Mouse (Mus musculus): ENCODE data around the gene Gnai2. TPM values are rescaled to one million over a fixed set of nuclear protein-coding genes. Genes with fewer than 3 reads are reported as not detected.

Gnai2 gene
- polyA plus RNA-seq, 1 experiment from 2014 or later: 358 TPM

DNA sequence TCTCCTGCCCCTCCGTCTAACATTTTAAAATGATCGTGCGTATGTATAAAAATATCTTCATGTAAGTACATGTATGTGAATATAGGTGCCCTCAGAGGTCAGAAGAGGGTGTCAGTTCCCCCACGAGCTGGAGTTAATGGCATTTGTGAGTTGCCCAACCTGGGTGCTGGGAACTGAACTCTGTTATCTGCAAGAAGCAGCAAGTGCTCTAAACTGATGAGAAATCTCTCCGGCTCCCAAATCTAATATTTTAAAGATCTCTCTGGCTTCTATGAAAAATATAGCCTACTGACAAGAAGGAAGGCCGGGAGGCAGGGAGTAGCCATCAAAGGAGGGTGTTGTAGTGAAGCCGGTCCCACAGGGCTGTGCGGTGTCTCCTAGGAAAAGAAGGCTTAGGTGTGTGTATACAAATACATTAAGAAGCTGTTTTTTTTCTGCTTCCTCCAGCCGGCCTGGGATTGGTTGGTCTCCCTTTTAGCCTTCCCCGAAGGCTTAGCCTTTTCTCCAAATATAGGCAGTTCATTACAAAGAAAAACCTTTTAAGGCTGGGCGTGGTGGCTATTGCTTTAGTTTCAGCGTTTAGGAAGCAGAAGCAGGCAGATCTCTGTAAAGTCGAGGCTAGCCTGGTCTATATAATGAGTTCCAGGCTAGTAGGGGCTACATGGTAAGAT, 8.5 kb upstream of the Gnai2 start:
- no peak for ATAC-seq (ENCODE audit: insufficient number of reproducible peaks, low FRiP score, low TSS enrichment, low read depth)
- whole genome bisulfite sequencing: 93% methylated on average over 13 of the region's 13 CpGs
- H3K27ac ChIP-seq (replicated peaks; ENCODE audit: low read depth, low read length): no peak overlapping the region
- H3K9ac ChIP-seq (ENCODE audit: low read length): no peak overlapping the region
- peaks cover 10% of the 10 kb centered on the region; the same call in 1 of the 2 replicates for H3K4me1 ChIP-seq (ENCODE audit: control insufficient read depth, insufficient read depth, low read length)
- peak overlapping the region; percentile 33 for H3K4me3 ChIP-seq (ENCODE audit: low read depth, low read length)
- no peak for DNase-seq (ENCODE audit: low spot score)
- no peaks in the 10 kb centered on the region for H3K27me3 ChIP-seq (ENCODE audit: control insufficient read depth, insufficient read depth, low read length)
- H3K4me2 ChIP-seq (ENCODE audit: low read depth, severe bottlenecking): no peak overlapping the region; the same call in 1 of the 2 replicates
- H3K9me3 ChIP-seq (ENCODE audit: control insufficient read depth, low read length): no peaks in the 10 kb centered on the region
- H3K36me3 ChIP-seq (ENCODE audit: control insufficient read depth, insufficient read depth, low read length): no peaks in the 10 kb centered on the region

DNA sequence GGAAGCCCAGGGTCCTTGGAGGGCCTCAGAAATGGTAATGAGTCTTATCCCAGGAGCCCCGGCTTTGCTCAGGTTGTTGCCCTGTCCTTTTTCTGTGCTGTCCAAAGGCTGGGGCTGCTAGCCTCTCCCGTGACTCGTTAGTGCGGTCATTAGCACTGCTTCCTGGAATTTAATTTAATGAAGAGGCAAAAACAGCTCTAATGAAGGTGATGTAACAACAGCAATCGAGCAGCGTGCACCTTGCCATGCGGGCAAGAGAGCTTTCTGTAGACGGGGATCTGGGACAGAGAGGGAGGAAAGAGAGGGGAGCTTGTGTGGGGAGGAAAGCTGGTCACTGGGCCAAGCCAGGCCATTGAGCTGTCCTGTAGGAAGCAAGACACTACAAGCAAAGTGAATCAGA, 6.5 kb upstream of the Gnai2 start:
- Histone ChIP-seq H3K27ac (replicated peaks; ENCODE audit: low read depth, low read length) (no peak overlapping the region), H3K9ac (ENCODE audit: low read length) (0 out of 2 replicates have a peak overlapping the region, but pooled peaks have one; percentile 13), H3K4me1 (ENCODE audit: control insufficient read depth, insufficient read depth, low read length) (peaks cover 20% of the 10 kb centered on the region)

DNA sequence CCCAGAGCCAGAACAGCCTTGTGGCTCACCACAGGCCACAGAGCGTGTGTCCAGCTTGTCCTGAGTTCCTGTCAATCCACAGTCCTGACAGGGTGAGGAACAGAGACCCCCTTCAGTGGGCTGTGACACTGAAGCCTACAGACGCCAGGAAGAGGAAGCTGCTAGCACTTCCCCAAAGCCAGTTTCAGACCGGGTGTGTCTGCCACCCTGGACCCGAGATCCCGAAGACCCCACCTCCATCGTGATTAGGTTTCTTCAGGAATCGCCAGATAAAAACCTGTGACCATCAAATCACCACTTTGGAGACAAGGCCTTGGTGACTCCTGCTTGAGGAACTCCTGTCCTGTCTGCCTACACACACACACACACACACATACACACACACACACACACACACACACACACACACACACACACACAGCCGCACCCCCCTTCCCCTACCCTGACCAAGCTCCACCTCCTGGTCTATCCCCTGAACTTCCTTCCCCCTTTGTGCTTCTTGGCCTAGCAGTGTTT, 5.1 kb upstream of the Gnai2 start:
- Histone ChIP-seq H3K4me1 (ENCODE audit: control insufficient read depth, insufficient read depth, low read length) (peaks cover 25% of the 10 kb centered on the region), H3K4me2 (ENCODE audit: low read depth, severe bottlenecking) (no peak overlapping the region), H3K27me3 (ENCODE audit: control insufficient read depth, insufficient read depth, low read length) (no peaks in the 10 kb centered on the region), H3K9me3 (ENCODE audit: control insufficient read depth, low read length) (no peaks in the 10 kb centered on the region), H3K4me3 (ENCODE audit: low read depth, low read length) (no peak overlapping the region), H3K27ac (replicated peaks; ENCODE audit: low read depth, low read length) (no peak overlapping the region), H3K36me3 (ENCODE audit: control insufficient read depth, insufficient read depth, low read length) (no peaks in the 10 kb centered on the region), H3K9ac (ENCODE audit: low read length) (no peak overlapping the region)
- DNase-seq (ENCODE audit: low spot score) (no peak), ATAC-seq (ENCODE audit: insufficient number of reproducible peaks, low FRiP score, low TSS enrichment, low read depth) (no peak)
- 47% methylated on average over 8 of the region's 8 CpGs for WGBS

More for the DNA sequence above, 6.5 kb upstream of the Gnai2 start:
- 34% methylated on average over 8 of the region's 8 CpGs for WGBS
- Histone ChIP-seq H3K27me3 (ENCODE audit: control insufficient read depth, insufficient read depth, low read length) (no peaks in the 10 kb centered on the region), H3K4me3 (ENCODE audit: low read depth, low read length) (no peak overlapping the region), H3K36me3 (ENCODE audit: control insufficient read depth, insufficient read depth, low read length) (no peaks in the 10 kb centered on the region), H3K4me2 (ENCODE audit: low read depth, severe bottlenecking) (no peak overlapping the region), H3K9me3 (ENCODE audit: control insufficient read depth, low read length) (no peaks in the 10 kb centered on the region)
- DNase-seq (ENCODE audit: low spot score) (no peak), ATAC-seq (ENCODE audit: insufficient number of reproducible peaks, low FRiP score, low TSS enrichment, low read depth) (no peak)

DNA sequence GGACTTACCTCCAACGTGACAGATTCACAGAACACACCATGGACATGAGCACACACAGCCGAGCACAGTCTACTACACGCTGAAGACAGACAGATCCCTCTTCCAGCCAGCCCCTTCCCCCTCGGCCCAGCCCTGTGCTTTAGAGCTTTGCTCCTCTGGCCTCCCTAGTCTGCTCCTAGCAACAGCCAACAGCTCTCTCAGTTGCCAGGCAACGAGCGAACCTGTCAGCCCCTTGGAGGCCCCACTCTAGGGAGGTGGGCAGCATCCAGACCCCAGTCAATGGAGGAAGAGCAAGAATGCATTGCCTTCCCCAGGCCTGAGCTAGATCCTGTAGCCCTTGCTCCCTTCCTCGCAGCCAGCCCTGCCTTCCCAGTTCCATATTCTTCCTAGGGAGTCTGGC, 1.9 kb upstream of the Gnai2 start:
- DNase-seq (ENCODE audit: low spot score): peak; percentile 60
- peaks cover 30% of the 10 kb centered on the region for H3K4me1 ChIP-seq (ENCODE audit: control insufficient read depth, insufficient read depth, low read length)
- H3K36me3 ChIP-seq (ENCODE audit: control insufficient read depth, insufficient read depth, low read length): 0 out of 2 replicates have a peak, but pooled peaks cover 2% of the 10 kb centered on the region
- no peak for ATAC-seq (ENCODE audit: insufficient number of reproducible peaks, low FRiP score, low TSS enrichment, low read depth)
- 0 out of 2 replicates have a peak overlapping the region, but pooled peaks have one; percentile 17 for H3K4me2 ChIP-seq (ENCODE audit: low read depth, severe bottlenecking)
- WGBS: 31% methylated on average over 7 of the region's 7 CpGs
- H3K27ac ChIP-seq (replicated peaks; ENCODE audit: low read depth, low read length): 0 out of 2 replicates have a peak overlapping the region, but pooled peaks have one; percentile 14
- H3K27me3 ChIP-seq (ENCODE audit: control insufficient read depth, insufficient read depth, low read length): no peaks in the 10 kb centered on the region
- no peaks in the 10 kb centered on the region for H3K9me3 ChIP-seq (ENCODE audit: control insufficient read depth, low read length)
- no peak overlapping the region for H3K4me3 ChIP-seq (ENCODE audit: low read depth, low read length)
- peak overlapping the region; percentile 34; the same call in 1 of the 2 replicates for H3K9ac ChIP-seq (ENCODE audit: low read length)

DNA sequence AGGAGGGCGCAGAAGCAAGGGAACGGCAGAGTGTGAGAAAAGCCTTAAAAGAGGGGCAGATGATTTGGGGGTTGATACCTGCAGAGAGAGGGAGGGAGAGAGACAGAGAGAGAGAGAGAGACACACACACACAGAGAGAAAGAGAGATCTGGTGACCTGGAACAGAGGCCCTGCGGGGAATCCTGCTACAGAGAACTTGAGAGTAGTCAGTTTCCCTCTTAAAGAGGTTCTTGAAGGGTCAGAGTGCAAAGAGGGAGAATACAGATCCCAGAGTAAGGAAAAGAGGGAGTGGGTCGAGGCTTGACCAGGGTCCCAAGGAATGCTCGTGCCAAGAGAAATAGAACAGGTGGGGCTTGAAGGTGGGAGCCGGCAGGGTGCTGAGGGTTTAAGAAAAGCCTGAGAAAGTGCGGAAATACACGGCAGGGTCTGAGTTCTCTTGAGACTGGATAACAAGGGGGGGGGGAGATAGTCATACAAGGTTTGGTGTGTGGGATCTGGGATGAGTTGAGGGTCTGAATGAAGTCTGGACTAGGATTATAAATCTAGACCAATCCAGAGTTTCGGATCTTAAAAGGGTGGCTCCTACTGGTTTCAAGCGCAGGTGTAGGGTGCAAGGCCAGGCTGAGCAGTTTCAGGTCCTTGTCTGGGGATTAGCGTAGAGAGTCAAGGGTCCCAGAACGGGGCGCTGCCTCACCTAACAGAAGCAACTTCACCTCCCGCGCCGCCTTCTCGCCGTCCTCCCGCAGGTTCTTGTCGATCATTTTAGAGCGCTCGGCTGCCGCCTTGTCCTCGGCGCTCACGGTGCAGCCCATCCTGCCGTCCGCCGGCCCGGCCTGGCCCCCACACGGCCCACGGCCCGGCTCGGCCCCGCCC, 525 bp downstream of the Gnai2 start:
- Histone ChIP-seq H3K9ac (ENCODE audit: low read length) (peak overlapping the region; percentile 93), H3K4me2 (ENCODE audit: low read depth, severe bottlenecking) (peak overlapping the region; percentile 100), H3K27ac (replicated peaks; ENCODE audit: low read depth, low read length) (peak overlapping the region; percentile 84), H3K4me3 (ENCODE audit: low read depth, low read length) (peak overlapping the region; percentile 89), H3K36me3 (ENCODE audit: control insufficient read depth, insufficient read depth, low read length) (peaks cover 5% of the 10 kb centered on the region; the same call in 1 of the 2 replicates), H3K4me1 (ENCODE audit: control insufficient read depth, insufficient read depth, low read length) (peaks cover 54% of the 10 kb centered on the region), H3K9me3 (ENCODE audit: control insufficient read depth, low read length) (no peaks in the 10 kb centered on the region), H3K27me3 (ENCODE audit: control insufficient read depth, insufficient read depth, low read length) (no peaks in the 10 kb centered on the region)
- ATAC-seq (ENCODE audit: insufficient number of reproducible peaks, low FRiP score, low TSS enrichment, low read depth) (no peak), DNase-seq (ENCODE audit: low spot score) (no peak)
- WGBS: 1% methylated on average over 35 of the region's 35 CpGs

DNA sequence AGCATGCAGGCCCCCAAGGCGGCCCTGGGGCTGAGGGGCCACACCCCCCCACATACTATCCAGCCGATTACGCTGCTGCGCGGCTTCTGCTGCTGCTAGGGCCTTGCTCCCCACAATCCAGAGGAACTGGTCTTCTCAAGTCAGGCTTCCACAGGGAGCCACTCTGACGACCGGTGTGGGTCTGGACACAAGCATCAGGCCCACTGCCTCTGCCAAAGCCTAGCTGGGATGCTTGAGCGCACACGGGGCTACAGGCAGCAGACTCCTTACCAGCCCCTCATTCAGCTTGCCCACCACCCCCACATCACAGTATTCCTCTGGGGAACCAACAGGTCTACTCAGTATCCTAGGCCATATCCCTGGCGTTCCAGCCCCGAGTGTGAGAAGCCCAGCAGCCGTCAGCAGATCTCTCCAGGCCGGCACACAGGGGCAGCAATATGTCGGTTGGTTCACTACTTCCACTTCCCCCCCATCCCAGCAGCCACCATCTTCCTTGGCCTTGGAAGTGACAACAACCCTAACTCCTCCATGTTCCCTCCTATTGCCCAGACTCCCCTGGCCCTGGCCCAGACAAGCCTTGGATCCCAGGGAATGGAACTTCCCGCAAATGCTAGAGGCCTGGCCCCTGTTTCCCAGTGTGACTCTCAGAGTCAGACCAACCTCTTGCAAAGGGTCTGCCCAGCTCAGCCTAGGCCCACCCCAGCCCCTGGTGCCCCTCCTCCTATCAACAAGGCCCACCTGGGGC, 1.3 kb downstream of the Gnai2 start:
- ATAC-seq (ENCODE audit: insufficient number of reproducible peaks, low FRiP score, low TSS enrichment, low read depth) (no peak), DNase-seq (ENCODE audit: low spot score) (peak; percentile 57)
- peak overlapping the region; percentile 100 for H3K4me2 ChIP-seq (ENCODE audit: low read depth, severe bottlenecking)
- H3K4me1 ChIP-seq (ENCODE audit: control insufficient read depth, insufficient read depth, low read length): peaks cover 62% of the 10 kb centered on the region
- peak overlapping the region; percentile 93 for H3K9ac ChIP-seq (ENCODE audit: low read length)
- 3% methylated on average over 15 of the region's 15 CpGs for WGBS
- no peaks in the 10 kb centered on the region for H3K9me3 ChIP-seq (ENCODE audit: control insufficient read depth, low read length)
- no peaks in the 10 kb centered on the region for H3K27me3 ChIP-seq (ENCODE audit: control insufficient read depth, insufficient read depth, low read length)
- peak overlapping the region; percentile 84 for H3K27ac ChIP-seq (replicated peaks; ENCODE audit: low read depth, low read length)
- peak overlapping the region; percentile 89 for H3K4me3 ChIP-seq (ENCODE audit: low read depth, low read length)
- H3K36me3 ChIP-seq (ENCODE audit: control insufficient read depth, insufficient read depth, low read length): peaks cover 5% of the 10 kb centered on the region; the same call in 1 of the 2 replicates

DNA sequence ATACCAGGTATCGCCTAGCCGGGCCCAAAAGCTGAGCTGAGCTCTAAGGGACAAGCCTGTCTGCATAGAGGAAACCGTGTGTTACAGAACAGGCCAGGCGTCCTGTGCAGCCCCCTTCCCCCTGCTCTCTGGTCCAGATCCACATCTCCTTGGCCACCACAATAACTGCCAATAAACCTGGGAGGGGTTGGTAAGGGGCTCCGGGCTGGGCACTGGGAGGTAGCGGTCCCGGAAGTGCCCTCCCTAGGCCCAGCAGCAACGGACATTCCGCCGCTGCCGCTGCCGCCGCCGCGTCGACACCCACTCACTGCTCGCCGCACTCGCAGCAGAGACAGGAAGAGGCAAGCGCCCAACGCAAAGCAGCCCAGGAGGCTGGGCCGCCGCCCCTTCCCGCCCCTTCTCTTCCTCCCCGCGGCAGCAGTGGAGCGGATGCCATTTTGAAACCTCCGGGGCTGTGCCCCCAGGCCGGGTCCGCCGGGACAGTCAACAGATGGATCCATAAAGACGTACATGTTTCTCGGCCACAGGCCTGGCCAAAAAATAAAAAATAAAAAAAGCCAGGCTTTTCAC, 2.0 kb downstream of the Gnai2 start:
- ATAC-seq (ENCODE audit: insufficient number of reproducible peaks, low FRiP score, low TSS enrichment, low read depth) (0 out of 2 replicates have a peak, but pooled peaks have one; percentile 12), DNase-seq (ENCODE audit: low spot score) (peak; percentile 80)
- peak overlapping the region; percentile 93 for H3K9ac ChIP-seq (ENCODE audit: low read length)
- H3K27me3 ChIP-seq (ENCODE audit: control insufficient read depth, insufficient read depth, low read length): no peaks in the 10 kb centered on the region
- peaks cover 7% of the 10 kb centered on the region; the same call in 1 of the 2 replicates for H3K36me3 ChIP-seq (ENCODE audit: control insufficient read depth, insufficient read depth, low read length)
- H3K4me3 ChIP-seq (ENCODE audit: low read depth, low read length): peak overlapping the region; percentile 89
- H3K4me2 ChIP-seq (ENCODE audit: low read depth, severe bottlenecking): peak overlapping the region; percentile 100
- no peaks in the 10 kb centered on the region for H3K9me3 ChIP-seq (ENCODE audit: control insufficient read depth, low read length)
- peak overlapping the region; percentile 84 for H3K27ac ChIP-seq (replicated peaks; ENCODE audit: low read depth, low read length)
- 1% methylated on average over 33 of the region's 33 CpGs for WGBS
- peaks cover 68% of the 10 kb centered on the region for H3K4me1 ChIP-seq (ENCODE audit: control insufficient read depth, insufficient read depth, low read length)
